Mouse (Mus musculus) heart, embryonic 11.5 days (tissue): ENCODE measurements around the gene Aqp2. TPM values are rescaled to one million over a fixed set of nuclear protein-coding genes. Genes with fewer than 3 reads are reported as not detected.

Source experiments
- ATAC-seq: fragments of 200-750 bp; cut with Nextera tagmentation; replicated peaks from 2 replicates; pipeline ENCODE4 v1.8.0; 2017; ENCODE audit warnings: moderate library complexity; ENCODE audit not compliant: insufficient number of reproducible peaks, low FRiP score, low TSS enrichment
- H3K27ac ChIP-seq: fragments of 300-500 bp; sonication (generic); 2 replicates; pipeline ENCODE4 v1.5.1; 2014; ENCODE audit warnings: mild to moderate bottlenecking, low read depth, low read length
- H3K27me3 ChIP-seq: fragments of 300-500 bp; sonication (generic); 2 replicates; pipeline ENCODE4 v1.6.1; 2014; ENCODE audit warnings: mild to moderate bottlenecking, low read length, mixed read lengths; ENCODE audit not compliant: control insufficient read depth, insufficient read depth
- H3K36me3 ChIP-seq: fragments of 300-500 bp; sonication (generic); 2 replicates; pipeline ENCODE4 v1.6.1; 2014; ENCODE audit warnings: mild to moderate bottlenecking, low read length, moderate library complexity, mixed read lengths; ENCODE audit not compliant: control insufficient read depth, insufficient read depth
- H3K4me1 ChIP-seq: fragments of 300-500 bp; sonication (generic); 2 replicates; pipeline ENCODE4 v1.6.1; 2014; ENCODE audit warnings: low read length; ENCODE audit not compliant: control insufficient read depth, insufficient read depth
- H3K4me2 ChIP-seq: fragments of 300-500 bp; sonication (generic); 2 replicates; pipeline ENCODE4 v1.6.1; 2014; ENCODE audit warnings: mild to moderate bottlenecking, moderate library complexity
- H3K4me3 ChIP-seq: fragments of 300-500 bp; sonication (generic); 2 replicates; pipeline ENCODE4 v1.5.1; 2014; ENCODE audit warnings: low read depth, low read length
- H3K9ac ChIP-seq: fragments of 300-500 bp; sonication (generic); 2 replicates; pipeline ENCODE4 v1.6.1; 2014; ENCODE audit warnings: mild to moderate bottlenecking, low read depth, low read length, moderate library complexity
- H3K9me3 ChIP-seq: fragments of 300-500 bp; sonication (generic); replicated peaks from 2 replicates; pipeline ENCODE4 v1.6.1; 2016; ENCODE audit warnings: low read length; ENCODE audit not compliant: control insufficient read depth
- WGBS: fragments of 180-500 bp; shearing (Covaris S2); extraction: QIAGEN DNeasy Blood & Tissue Kit; methylation state at CpG from one replicate; pipeline ENCODE4 v1.1.7; 2014; ENCODE audit not compliant: insufficient replicate concordance; 5-methylcytosine and 5-hydroxymethylcytosine counted together
- polyA plus RNA-seq: library from polyadenylated mRNA; unstranded; fragments of >200 nt; fragmentation: Nextera tagmentation; extraction: Ambion mirVana; gene quantifications from 2 replicates; pipeline ENCODE4 v1.2.1, GENCODE M21; 2014

The Aqp2 gene
- polyA plus RNA-seq, 1 experiment from 2014 or later: not detected

GRCm38 (mm10) chr15:99584407-99585202 is 5.8 kb downstream of the Aqp2 start:
- peaks cover 18% of the 10 kb centered on the region for H3K4me1 ChIP-seq
- H3K4me2 ChIP-seq: peak overlapping the region; percentile 67
- peaks cover 96% of the 10 kb centered on the region for H3K27me3 ChIP-seq
- H3K9ac ChIP-seq: no peak overlapping the region
- no peak for ATAC-seq
- H3K27ac ChIP-seq: no peak overlapping the region
- WGBS: 2% methylated on average over 24 of the region's 24 CpGs
- H3K4me3 ChIP-seq: peak overlapping the region; percentile 36
- H3K9me3 ChIP-seq: no peaks in the 10 kb centered on the region
- H3K36me3 ChIP-seq: no peaks in the 10 kb centered on the region

DNA sequence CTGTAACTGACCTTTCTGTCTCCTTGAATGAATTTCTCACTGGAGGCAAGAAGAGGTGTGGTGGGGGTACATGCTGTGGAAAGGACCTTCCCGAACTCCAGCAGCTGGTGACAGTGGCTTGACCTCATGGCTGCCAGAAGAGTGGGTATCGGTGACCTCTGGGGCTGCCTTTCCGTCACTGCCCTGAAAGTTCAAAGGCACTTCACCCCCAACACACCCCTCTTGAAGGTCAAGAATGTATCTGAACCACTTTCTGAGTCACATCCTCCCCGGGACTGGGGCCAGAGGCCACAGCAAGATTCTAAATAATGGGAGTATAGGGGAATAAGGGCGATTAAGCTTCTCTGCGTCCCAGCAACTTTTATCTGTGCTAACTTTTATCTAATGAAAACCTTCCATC is 6.9 kb downstream of the Aqp2 start:
- Histone ChIP-seq H3K9ac (no peak overlapping the region), H3K36me3 (no peaks in the 10 kb centered on the region), H3K4me1 (peaks cover 21% of the 10 kb centered on the region), H3K27ac (no peak overlapping the region), H3K9me3 (no peaks in the 10 kb centered on the region), H3K4me3 (no peak overlapping the region), H3K4me2 (no peak overlapping the region), H3K27me3 (peaks cover 96% of the 10 kb centered on the region)
- 51% methylated on average over 6 of the region's 6 CpGs for WGBS
- no peak for ATAC-seq

DNA sequence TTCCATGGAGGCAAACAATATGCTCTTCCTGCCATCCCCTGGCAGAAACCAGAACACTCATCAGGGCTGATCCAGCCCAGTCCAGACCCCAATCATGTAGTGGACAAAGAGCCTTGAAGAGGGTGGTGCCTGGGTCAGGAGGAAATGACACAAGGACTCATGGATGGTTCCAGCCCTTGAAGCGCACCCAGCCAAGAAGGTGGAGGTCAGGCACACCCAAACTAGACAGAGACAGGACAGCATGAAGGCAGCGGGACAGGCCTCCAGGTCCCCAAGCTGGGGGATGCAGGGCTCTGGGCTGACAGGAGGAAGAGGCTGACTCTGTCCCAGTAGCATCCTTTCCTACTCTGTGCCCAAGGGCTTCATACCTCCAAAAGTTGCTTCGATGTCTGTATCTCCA is 7.7 kb downstream of the Aqp2 start:
- H3K4me3 ChIP-seq: no peak overlapping the region
- no peaks in the 10 kb centered on the region for H3K36me3 ChIP-seq
- H3K9me3 ChIP-seq: no peaks in the 10 kb centered on the region
- WGBS: 85% methylated on average over 3 of the region's 3 CpGs
- no peak overlapping the region for H3K27ac ChIP-seq
- peaks cover 96% of the 10 kb centered on the region for H3K27me3 ChIP-seq
- H3K4me2 ChIP-seq: no peak overlapping the region
- peaks cover 21% of the 10 kb centered on the region for H3K4me1 ChIP-seq
- ATAC-seq: no peak
- H3K9ac ChIP-seq: no peak overlapping the region

GRCm38 (mm10) chr15:99589237-99589636 is 10.4 kb downstream of the Aqp2 start:
- H3K9ac ChIP-seq: no peak overlapping the region
- ATAC-seq: no peak
- no peak overlapping the region for H3K27ac ChIP-seq
- no peaks in the 10 kb centered on the region for H3K36me3 ChIP-seq
- WGBS: 8% methylated on average over 9 of the region's 9 CpGs
- H3K4me2 ChIP-seq: no peak overlapping the region
- H3K4me1 ChIP-seq: peaks cover 11% of the 10 kb centered on the region
- no peaks in the 10 kb centered on the region for H3K9me3 ChIP-seq
- H3K4me3 ChIP-seq: no peak overlapping the region
- H3K27me3 ChIP-seq: peaks cover 100% of the 10 kb centered on the region

DNA sequence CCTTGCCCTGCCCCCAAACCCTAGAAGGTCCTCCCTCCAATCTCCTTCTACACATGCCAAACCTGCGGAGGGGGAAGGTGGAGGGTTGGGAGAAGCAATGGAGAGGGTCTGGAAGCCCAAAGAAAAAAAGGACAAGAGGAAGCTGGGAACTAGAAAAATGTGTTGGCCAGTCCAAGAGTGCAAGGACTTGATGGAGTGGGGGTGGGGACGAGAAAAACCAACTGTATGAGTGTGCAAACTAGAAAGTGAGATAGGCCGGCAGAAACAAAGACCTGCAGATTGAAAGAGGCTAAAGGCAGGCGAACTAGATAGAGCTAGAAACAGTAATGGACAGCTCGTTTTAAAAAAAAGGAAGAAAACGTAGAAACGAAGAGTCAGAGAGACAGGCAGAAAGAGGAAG is 10.8 kb downstream of the Aqp2 start:
- WGBS: 22% methylated on average over 7 of the region's 7 CpGs
- H3K36me3 ChIP-seq: no peaks in the 10 kb centered on the region
- no peak overlapping the region for H3K27ac ChIP-seq

DNA sequence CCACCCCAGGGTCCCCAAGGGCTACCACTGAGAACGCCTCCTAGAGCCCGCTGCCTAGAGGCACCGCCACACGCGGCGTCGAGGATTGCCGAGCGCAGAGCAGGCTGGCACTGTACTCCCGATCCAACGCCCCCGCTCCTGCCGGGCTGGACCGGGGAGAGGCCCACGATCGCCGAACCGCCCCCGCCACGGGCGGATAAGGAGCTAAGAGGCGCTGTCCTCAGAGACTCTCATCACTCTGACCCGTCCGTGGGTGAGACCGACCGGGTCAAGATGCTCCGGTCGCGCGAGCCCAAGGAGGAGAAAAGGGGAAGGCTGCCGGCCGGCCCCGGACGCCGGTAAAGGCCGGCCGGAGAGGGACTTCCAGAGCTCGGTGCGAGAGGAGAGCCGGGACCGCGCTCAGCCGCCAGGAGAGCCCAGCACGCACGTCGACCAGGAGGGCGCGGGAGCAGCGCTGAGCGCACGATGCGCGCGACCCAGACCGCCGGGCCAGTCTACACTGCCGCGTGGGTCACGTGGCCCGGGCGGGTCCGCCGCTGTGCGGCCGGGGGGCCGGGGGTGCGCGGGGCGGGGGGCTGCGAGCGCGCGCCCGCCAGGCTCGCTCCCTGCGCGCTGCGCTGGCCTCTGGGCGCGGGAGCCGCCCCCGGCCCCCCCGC is 11.7 kb downstream of the Aqp2 start, which contains the start of gene Aqp5:
Aqp5 (plus strand) TSS at position 354 of the 656 bp plus-strand sequence.
- no peaks in the 10 kb centered on the region for H3K9me3 ChIP-seq
- 3% methylated on average over 56 of the region's 83 CpGs for whole genome bisulfite sequencing
- H3K9ac ChIP-seq: no peak within 1 kb of the TSS
- peak within 1 kb of the TSS; percentile 65 for H3K4me2 ChIP-seq
- no peaks in the 10 kb centered on the region for H3K36me3 ChIP-seq
- H3K4me1 ChIP-seq: peaks cover 3% of the 10 kb centered on the region; the same call in 1 of the 2 replicates
- H3K27me3 ChIP-seq: peaks cover 100% of the 10 kb centered on the region
- 0 out of 2 replicates have a peak, but pooled peaks have one; percentile 32 for ATAC-seq
- no peak within 1 kb of the TSS for H3K27ac ChIP-seq
- peak within 1 kb of the TSS; percentile 39 for H3K4me3 ChIP-seq

More for the DNA sequence above, 10.8 kb downstream of the Aqp2 start:
- Histone ChIP-seq H3K4me1 (peaks cover 7% of the 10 kb centered on the region), H3K4me3 (peak overlapping the region; percentile 39; the same call in 1 of the 2 replicates), H3K4me2 (no peak overlapping the region), H3K9me3 (no peaks in the 10 kb centered on the region), H3K27me3 (peaks cover 100% of the 10 kb centered on the region), H3K9ac (no peak overlapping the region)
- no peak for ATAC-seq

DNA sequence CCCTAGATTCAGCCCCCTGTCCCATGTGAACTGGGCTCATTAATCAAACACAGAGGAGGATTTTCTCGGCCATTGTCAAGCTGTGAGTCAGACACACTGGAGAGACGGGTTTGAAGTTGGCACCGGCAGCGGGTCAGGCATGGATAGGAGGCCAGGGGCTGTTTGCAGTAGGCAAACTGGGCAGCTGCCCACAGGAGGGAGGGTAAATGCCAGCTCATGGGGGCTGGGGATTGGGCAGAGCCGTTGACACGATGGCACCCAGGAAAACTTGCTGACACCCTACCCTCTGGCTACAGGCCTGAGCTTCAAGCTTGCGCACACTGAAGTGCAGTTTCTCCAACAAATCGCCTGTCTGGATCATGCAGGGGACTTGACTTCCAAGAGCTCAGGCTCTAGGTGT is 13.3 kb downstream of the Aqp2 start:
- no peak overlapping the region for H3K4me2 ChIP-seq
- no peaks in the 10 kb centered on the region for H3K9me3 ChIP-seq
- H3K4me1 ChIP-seq: peaks cover 3% of the 10 kb centered on the region; the same call in 1 of the 2 replicates
- H3K4me3 ChIP-seq: no peak overlapping the region
- no peak overlapping the region for H3K9ac ChIP-seq
- WGBS: 70% methylated on average over 8 of the region's 8 CpGs
- no peak overlapping the region for H3K27ac ChIP-seq
- no peak for ATAC-seq
- no peaks in the 10 kb centered on the region for H3K36me3 ChIP-seq
- H3K27me3 ChIP-seq: peaks cover 90% of the 10 kb centered on the region

- H3K36me3 ChIP-seq: no peaks in the 10 kb centered on the region
- no peaks in the 10 kb centered on the region for H3K9me3 ChIP-seq
- no peak overlapping the region for H3K9ac ChIP-seq
- H3K4me3 ChIP-seq: no peak overlapping the region
- no peak overlapping the region for H3K27ac ChIP-seq
- no peak for ATAC-seq
- WGBS: 74% methylated on average over 5 of the region's 5 CpGs
- no peak overlapping the region for H3K4me2 ChIP-seq
- peaks cover 3% of the 10 kb centered on the region; the same call in 1 of the 2 replicates for H3K4me1 ChIP-seq
- H3K27me3 ChIP-seq: peaks cover 90% of the 10 kb centered on the region
Observed at GRCm38 (mm10) chr15:99592877-99593276, 14.0 kb downstream of the Aqp2 start.
